Mouse (Mus musculus) lung, postnatal 4 days (tissue): ENCODE data around the gene Bglap.
"Not testable (repeated sequence)": the region's sequence is repeated elsewhere in the genome, so short reads cannot be mapped to it uniquely, and the experiment has no call there.

ENCODE experiments used
- DNase-seq, 2 experiments: peaks; one replicate each; pipeline ENCODE4 v3.0.0; 2021

Gene Bglap

DNA sequence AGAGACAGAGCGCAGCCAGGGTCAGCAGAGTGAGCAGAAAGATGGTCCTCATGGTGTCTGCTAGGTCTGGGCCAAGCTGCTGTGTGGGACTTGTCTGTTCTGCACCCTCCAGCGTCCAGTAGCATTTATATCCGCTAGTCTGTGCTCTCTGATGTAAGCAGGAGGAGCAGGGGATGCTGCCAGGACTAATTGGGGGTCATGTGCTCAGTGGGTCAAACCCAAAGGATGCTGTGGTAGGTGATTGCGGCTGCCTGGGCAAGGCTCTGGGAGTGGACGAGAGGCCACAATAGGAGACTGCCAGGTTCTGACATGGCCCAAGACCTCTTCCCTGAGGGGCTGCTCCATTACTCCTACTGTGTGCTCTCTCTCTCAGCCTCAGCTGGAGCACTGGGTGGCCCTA is at the start of gene Bglap:
Gene Bglap (minus strand): TSS at position 101 of the 400 bp plus-strand sequence.
- DNase-seq, result no peak

DNA sequence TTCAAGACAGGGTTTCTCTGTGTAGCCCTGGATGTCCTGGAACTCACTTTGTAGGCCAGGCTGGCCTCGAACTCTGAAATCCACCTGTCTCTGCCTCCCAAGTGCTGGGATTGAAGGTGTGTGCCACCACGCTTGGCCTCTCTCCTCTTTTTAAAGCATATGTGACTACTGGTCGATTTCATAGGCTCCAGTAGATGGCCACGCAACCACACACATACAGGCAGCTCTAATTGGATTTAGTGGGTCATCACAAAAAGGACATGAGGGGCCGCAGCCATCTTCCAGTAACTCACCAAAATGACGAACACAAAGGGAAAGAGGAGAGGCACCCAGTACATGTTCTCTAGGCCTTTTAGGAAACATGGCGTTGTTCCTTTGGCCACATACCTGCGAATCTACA is 44.4 kb upstream of the Bglap start:
- not testable (repeated sequence) for DNase-seq

- no peak for DNase-seq
Observed at GRCm38 (mm10) chr3:88427342-88427905, 43.2 kb upstream of the Bglap start.

DNA sequence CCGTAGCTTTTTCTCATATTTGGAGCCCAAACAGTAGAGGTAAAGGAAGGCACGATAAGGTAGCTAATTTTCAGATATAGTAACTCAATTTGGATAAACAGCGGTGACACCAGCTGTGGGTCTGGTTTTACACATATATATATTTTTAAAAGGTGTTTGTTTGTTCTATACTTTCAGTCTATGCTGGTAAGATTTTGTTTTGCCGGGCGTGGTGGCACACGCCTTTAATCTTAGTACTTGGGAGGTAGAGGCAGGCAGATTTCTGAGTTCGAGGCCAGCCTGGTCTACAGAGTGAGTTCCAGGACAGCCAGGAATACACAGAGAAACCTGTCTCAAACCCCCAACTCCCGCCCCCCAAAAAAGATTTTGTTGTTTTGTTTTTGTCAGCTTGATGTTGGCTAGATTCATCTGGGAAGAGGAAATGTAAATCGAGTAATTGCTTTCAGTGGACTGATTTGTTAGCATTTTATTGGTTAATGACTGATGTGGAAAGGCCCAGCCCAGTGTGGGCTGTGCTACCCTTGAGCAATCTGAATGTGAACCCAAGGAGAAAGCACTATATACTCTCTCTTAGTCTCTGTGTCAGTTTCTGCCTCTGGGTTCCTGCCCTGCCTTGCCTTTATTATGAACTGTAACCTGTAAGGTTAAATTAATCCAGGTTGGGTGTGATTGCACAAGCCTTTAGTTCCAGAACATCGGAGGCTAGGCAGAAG is 41.6 kb upstream of the Bglap start:
- no peak for DNase-seq

DNA sequence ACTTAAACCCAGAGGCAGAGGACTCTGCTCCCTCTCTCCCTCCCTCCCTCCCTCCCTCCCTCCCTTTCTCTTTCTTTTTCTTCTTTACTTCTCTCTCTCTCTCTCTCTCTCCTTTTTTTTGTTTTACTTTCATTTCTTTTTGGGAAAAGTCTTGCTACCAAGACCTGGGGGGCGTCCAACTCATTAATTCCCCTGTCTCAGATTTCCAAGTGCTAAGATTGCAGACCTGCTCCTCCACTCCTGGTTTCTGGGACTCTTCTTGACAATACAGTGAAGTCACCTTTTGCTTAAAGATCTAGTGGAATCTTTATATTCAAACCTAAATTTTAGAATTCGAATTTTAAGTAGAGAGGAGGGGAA is 41.0 kb upstream of the Bglap start:
- no peak for DNase-seq

- peak; percentile 94 to 98 for DNase-seq
Observed at GRCm38 (mm10) chr3:88424605-88425329, 40.5 kb upstream of the Bglap start, which contains the start of gene Slc25a44. Gene Slc25a44 (minus strand): TSS chr3:88425139.

- peak; percentile 37 to 70 for DNase-seq
Observed at GRCm38 (mm10) chr3:88422020-88422720, 37.9 kb upstream of the Bglap start.

GRCm38 (mm10) chr3:88420771-88421170 is 36.5 kb upstream of the Bglap start:
- DNase-seq, result no peak

- peak in 1 of 2 experiments; percentile 24 for DNase-seq
Observed at GRCm38 (mm10) chr3:88418016-88418415, 33.8 kb upstream of the Bglap start.

DNA sequence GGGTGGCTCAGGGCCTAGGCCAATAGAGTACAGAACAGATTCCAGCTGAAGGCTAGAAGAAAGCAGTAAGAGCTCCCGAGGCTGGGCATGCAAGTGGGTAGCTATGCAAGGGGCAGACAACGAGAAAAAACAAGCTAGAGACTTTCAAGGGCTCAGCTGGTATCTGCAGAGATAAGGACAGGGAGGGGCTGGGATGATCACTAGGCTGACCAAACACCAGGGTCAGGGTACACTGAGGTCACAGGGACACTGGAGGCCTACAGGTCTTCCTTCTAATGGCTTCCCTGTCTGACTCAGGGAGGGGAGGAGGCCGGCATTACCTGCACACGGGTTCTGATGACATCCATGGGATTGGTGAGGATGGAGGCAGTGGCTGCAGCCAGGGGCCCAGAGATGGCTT is 31.4 kb upstream of the Bglap start:
- no peak for DNase-seq

GRCm38 (mm10) chr3:88412636-88413035 is 28.4 kb upstream of the Bglap start:
- no peak for DNase-seq

DNA sequence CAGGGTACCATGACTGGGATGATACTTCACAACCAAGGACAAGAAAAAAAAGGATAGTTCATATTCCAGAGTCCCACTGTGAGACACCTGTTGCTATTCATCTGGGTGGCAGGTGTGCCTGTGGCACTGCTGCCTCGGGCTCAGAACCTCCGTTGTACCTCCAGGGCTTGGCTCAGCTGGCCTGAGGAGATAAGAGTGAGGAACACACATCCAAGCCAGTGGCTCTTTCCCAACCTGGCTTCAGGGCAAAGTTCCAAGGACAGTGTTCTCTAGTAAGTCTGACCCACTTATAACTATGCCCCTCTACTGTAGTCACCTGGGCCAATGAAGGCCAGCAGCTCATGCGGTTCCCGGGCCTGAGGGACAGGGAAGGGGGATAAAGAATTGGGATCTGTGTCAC is 27.4 kb upstream of the Bglap start:
- DNase-seq, result no peak

- DNase-seq, result no peak
Observed at GRCm38 (mm10) chr3:88410645-88411031, 26.4 kb upstream of the Bglap start.

DNA sequence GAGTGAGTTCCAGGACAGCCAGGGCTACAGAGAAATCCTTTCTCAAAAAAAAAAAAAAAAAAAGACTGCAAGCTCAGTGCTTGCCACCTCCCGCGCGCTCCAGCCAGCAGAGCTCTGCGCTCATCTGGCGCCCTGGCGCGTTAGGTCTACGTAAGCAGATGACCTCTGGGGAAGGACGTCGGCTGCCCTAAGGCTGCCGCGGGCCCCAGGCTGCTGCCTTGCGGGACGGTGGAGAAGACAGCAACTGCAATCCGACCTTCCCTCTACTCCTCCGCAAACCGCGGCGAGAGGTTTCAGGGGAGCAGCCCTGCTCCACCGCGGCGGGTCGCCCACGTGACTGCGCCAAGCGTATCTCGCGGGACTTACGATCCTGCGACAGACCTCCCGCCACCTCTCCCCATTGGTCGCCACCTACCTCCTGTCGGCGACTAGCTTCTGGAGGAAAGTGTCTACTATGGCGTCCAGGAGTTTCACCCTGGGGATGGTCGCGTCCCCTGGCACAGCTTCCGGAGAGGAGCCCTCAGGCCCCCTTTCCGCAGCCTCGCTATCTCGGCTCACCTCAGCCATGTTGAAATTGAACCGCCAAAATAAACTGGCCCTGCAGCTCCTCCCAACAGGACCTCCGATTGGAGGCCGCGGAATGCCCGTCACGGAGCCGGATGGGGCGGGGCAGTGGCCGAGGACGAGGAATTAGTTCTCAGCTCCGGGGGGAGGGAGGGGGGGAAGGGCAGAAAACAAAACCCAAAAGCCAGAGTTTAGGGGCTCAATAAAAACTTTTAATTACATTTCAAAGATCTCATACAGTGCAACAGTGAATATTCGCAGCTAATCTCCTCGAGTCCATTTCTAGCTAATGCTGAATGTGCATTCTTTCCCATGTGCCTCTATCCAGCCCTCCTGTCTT is 25.7 kb upstream of the Bglap start, which contains the start of gene Pmf1:
Gene Pmf1 (minus strand): TSS at position 591 of the 904 bp plus-strand sequence.
- peak; percentile 95 to 96 for DNase-seq

DNA sequence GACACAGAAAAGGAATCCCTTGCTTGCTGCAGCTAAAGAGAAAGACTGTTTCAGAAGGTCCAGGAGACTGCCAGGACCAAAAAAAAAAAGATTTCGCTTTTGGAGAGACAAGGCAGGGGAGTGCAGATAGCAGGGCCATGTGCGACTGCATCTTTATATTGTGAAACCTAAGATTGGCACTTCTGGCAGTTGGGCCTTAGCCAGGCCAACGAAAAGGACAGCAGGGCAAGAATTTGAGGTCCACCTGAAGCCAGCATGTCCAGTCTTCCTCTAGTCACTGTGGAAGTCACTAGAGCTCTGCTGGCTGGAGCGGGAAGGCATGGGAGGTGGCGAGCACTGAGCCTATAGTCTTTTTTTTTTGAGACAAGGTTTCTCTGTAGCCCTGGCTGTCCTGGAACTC is 24.7 kb upstream of the Bglap start:
- no peak for DNase-seq

DNA sequence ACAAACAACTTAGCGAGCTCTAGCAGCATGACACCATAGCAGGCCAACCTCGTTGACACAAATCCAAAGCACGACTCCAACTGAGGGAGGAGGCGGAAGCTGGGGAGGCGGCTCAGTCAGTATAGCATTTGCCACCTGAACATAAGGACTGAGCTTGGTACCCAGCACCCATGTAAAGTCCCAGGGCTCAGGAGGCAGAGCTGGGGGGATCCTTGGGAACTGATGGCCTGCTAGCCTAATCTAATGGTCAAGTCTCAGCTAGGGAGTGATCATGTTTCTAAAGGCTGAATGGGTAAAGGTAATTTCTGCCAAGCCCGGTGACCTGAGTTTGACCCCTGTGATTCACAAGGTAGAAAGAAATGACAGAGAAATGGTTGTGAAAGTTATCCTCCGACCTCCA is 23.3 kb upstream of the Bglap start:
- no peak for DNase-seq

DNA sequence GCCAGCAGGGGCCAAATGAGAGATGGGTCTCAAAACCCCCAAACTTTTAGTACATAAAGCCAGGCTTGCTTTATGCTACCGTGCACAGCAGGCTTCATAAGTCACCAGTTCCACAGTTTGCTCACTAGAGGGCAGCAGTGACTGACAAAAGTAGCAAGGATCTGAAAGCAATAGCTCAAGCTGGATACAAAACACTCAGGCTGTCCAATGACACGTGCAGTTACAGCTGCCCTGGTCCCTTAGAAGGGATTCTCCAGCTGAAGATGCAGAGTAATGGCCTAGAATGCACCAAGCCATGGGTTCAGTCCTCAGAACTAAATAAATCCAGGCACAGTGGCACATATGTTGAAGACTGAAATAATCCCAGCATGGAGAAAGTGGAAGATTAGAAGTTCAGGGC is 22.8 kb upstream of the Bglap start:
- DNase-seq, result peak; percentile 34 to 78

DNA sequence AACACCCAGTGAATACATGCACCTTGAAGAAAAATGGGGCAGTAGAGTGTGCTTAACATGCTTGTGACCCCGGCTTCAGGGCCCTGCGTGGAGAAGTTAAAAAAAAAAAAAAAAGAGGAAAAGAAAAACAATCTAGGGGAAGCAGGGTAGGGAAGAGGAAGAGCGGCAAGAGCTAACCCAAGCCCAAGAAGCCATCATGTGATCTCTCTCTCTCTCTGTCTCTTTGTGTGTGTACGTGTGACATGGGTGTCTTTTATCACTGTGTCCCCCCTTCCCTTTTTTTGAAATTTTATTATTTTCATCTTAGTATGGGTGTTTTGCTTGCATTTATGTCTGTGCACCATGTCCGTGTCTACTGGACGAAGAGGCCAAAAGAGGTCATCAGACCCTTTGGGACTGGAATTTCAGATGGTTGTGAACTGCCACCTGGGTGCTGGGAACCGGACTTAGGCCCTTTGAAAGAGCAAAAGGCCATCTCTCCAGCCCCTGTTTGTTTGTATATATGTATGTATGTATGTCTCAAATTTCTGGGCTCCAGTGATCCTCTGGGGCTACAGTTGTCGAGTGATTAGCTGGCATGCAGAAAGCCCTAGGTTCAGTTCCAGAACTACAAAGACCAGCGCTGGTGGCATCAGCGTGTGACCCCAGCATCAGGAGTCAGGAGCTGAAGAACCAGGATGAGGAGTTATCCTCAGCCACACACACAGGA is 19.4 kb upstream of the Bglap start:
- no peak for DNase-seq

DNA sequence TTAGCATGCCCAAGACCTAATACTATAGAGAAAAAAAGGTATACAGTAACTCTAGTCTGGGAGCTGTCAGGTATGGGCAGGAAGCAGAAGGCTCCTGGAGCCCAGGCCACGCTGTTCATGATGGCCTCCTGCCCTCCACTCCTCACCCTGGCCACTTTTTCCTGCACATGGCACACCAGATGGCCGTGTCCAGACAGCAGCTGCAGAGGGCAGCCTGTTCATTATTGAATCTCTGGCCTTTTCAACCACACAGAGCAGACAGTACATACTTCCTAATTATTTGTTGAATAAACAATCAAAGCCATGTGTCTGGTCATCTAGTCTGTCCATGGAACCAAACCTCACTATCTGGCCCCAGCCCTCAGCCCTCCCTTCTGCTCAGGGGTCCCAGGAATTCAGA is 14.4 kb upstream of the Bglap start:
- DNase-seq, result no peak

DNA sequence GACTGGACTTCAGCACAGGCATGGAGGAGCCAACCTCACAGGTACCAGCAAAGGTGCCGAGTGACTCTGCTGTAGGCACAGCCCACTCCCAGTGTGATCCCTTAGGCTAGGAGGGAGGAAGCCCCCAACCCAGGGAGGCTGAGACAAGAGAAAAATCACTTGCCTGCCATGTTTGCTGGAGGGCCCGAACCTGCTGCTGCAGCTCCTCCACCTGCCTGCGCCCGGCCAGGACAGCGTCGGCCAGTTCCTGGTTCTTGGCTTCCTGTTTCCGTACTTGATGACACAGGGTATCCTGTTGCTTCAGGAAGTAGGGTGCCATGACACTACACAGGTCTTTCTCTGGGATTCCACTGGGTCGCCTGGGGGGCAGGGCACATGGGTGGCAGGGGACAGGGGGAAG is 11.5 kb upstream of the Bglap start:
- DNase-seq, result no peak

GRCm38 (mm10) chr3:88395288-88395687 is 11.0 kb upstream of the Bglap start:
- DNase-seq, result no peak
